Mouse (Mus musculus): ENCODE results near the gene Slc37a3. TPM values are rescaled to one million over a fixed set of nuclear protein-coding genes. Genes with fewer than 3 reads are reported as not detected.

Gene Slc37a3
- polyA plus RNA-seq, 1 experiment, result 13.2 TPM

DNA sequence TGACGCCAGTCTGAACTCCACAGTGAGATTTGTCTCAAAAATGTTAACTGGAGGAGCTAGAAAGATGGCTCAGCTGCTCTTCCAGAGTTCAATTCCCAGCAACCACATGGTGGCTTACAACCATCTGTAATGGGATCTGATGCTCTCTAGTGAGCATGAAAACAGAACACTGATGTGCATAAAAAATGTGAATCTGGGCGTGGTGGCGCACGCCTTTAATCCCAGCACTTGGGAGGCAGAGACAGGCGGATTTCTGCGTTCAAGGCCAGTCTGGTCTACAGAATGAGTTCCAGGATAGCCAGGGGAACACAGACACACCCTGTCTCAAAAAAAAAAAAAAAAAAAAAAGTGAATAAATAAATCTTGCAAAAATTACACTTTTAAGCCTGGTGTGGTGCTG lies 19.6 kb upstream of the Slc37a3 start:
- H3K27ac ChIP-seq (ENCODE audit: insufficient read depth, low read depth, low read length), result no peak overlapping the region
- H3K36me3 ChIP-seq (ENCODE audit: control insufficient read depth, insufficient read depth, low read length), result peaks cover 51% of the 10 kb centered on the region
- no peaks in the 10 kb centered on the region for H3K4me1 ChIP-seq (ENCODE audit: control insufficient read depth, insufficient read depth, insufficient read length, low read length)
- TF ChIP-seq CTCF (IDR thresholded peaks at IDR 0.05; ENCODE audit: extremely low read depth, insufficient read length, insufficient replicate concordance, low read depth, low read length) (no peak), POLR2A (IDR thresholded peaks at IDR 0.05; ENCODE audit: low read depth, low read length) (no peak)
- WGBS, result 97% methylated on average over 6 of the region's 6 CpGs
- no peaks in the 10 kb centered on the region for H3K27me3 ChIP-seq (ENCODE audit: control insufficient read depth, insufficient read depth, low read length)
- no peak overlapping the region for H3K4me3 ChIP-seq (ENCODE audit: low read depth, low read length)

DNA sequence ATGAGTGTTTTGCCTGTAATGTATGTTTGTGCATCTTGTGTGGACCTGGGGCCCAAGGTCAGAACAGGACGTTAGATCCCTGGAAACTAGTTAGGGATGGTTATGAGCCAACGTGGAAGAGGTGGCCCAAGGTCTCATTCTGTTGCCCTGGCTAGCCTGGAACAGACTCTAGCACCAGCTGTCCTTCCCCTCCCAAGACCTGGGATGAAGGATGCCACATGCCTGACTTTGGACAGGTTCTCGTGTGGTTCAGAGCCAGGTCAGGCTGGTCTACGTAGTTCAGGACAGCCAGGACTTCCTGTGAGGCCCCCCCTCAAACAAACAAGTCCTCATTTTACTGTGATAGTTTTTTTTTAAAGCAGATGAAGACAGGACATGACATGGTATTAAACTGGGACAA lies 18.4 kb upstream of the Slc37a3 start:
- Histone ChIP-seq H3K27ac (ENCODE audit: insufficient read depth, low read depth, low read length) (no peak overlapping the region), H3K4me3 (ENCODE audit: low read depth, low read length) (no peak overlapping the region), H3K4me1 (ENCODE audit: control insufficient read depth, insufficient read depth, insufficient read length, low read length) (no peaks in the 10 kb centered on the region), H3K27me3 (ENCODE audit: control insufficient read depth, insufficient read depth, low read length) (no peaks in the 10 kb centered on the region), H3K36me3 (ENCODE audit: control insufficient read depth, insufficient read depth, low read length) (peaks cover 44% of the 10 kb centered on the region)
- 77% methylated on average over 4 of the region's 4 CpGs for WGBS
- TF ChIP-seq POLR2A (IDR thresholded peaks at IDR 0.05; ENCODE audit: low read depth, low read length), result no peak
- no peak for TF ChIP-seq CTCF (IDR thresholded peaks at IDR 0.05; ENCODE audit: extremely low read depth, insufficient read length, insufficient replicate concordance, low read depth, low read length)

DNA sequence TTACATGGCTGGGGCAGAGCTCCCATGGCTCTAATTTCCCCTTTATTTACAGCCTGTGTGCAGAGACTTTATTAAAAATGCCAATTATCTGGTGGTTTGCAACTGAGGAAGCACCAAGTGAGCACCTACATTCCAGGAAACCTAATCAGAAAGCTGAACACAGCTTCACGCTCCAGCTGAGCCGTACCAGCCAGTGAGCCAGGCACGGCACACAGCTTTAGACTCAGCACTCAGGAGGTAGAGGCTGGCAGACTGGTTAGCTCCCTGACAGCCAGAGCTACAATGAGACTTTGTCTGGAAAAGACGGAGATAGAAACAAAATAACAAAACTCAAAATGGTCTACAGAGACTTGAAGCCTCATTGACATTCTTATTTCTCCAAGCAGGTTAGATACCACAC lies 18.0 kb upstream of the Slc37a3 start:
- H3K4me3 ChIP-seq (ENCODE audit: low read depth, low read length), result no peak overlapping the region
- H3K4me1 ChIP-seq (ENCODE audit: control insufficient read depth, insufficient read depth, insufficient read length, low read length), result no peaks in the 10 kb centered on the region
- WGBS, result 97% methylated on average over 4 of the region's 4 CpGs
- H3K27me3 ChIP-seq (ENCODE audit: control insufficient read depth, insufficient read depth, low read length), result no peaks in the 10 kb centered on the region
- no peak overlapping the region for H3K27ac ChIP-seq (ENCODE audit: insufficient read depth, low read depth, low read length)
- no peak for TF ChIP-seq CTCF (IDR thresholded peaks at IDR 0.05; ENCODE audit: extremely low read depth, insufficient read length, insufficient replicate concordance, low read depth, low read length)
- no peak for TF ChIP-seq POLR2A (IDR thresholded peaks at IDR 0.05; ENCODE audit: low read depth, low read length)
- peaks cover 43% of the 10 kb centered on the region for H3K36me3 ChIP-seq (ENCODE audit: control insufficient read depth, insufficient read depth, low read length)

DNA sequence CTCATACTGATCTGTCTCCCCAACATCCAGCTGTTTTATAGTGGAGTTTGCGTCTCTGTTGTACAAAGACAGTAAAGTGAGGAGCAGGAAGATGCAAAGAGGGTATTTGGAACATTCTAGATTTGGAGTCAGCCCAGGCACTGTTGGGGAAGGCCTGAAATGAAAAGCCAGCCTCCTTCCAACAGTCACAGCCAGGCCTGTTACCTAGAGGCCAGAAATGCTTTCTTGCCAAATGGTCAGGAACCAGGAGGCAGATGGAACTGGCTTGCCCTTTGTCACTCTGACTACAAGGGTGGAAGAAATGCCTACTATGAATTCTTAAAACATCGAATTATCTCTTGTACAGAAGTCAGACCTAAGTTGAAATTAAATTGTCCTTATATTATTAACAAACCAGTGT lies 12.5 kb upstream of the Slc37a3 start:
- Histone ChIP-seq H3K27me3 (ENCODE audit: control insufficient read depth, insufficient read depth, low read length) (no peaks in the 10 kb centered on the region), H3K27ac (ENCODE audit: insufficient read depth, low read depth, low read length) (no peak overlapping the region), H3K4me3 (ENCODE audit: low read depth, low read length) (no peak overlapping the region), H3K36me3 (ENCODE audit: control insufficient read depth, insufficient read depth, low read length) (peaks cover 30% of the 10 kb centered on the region), H3K4me1 (ENCODE audit: control insufficient read depth, insufficient read depth, insufficient read length, low read length) (peaks cover 7% of the 10 kb centered on the region; the same call in 1 of the 2 replicates)
- WGBS, result 93% methylated on average over 2 of the region's 2 CpGs
- TF ChIP-seq CTCF (IDR thresholded peaks at IDR 0.05; ENCODE audit: extremely low read depth, insufficient read length, insufficient replicate concordance, low read depth, low read length), result no peak
- TF ChIP-seq POLR2A (IDR thresholded peaks at IDR 0.05; ENCODE audit: low read depth, low read length), result no peak

DNA sequence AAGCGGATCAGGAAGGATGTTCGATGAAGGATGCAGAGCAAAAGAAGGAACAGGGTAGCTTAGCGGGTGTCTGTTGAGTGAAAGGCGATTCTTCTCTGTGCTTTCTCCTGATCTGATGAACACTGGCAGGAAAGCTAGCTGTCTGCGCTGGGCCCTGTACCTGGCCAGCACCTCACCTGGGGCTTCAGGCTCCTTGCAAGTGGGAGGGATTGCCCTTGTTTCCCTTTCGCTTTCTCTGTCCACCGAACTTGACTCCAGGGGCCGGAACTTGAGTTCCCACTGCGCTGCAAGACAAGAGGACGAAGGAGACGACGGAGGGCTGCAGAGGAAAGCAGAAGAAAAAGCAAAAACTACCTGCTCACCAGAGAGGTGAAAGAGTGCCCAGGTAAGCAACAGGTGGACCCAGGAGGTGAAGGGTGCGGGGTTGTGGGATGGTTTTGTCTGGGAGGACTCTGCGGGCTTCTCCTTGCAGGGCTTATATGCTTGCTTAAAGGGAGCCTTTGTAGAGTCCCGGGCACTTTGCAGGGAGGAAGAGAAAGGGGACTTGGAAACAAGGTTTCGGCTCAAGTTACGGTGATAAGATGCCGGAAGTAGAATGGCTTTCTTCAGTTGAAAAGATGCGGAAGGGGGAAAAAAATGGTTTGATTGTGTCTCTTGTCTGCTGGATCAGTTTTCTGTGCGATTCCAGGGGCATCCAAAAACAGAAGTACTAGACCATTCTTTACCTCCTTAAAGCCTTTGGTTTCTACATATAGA lies 3.8 kb upstream of the Slc37a3 start, which contains the start of gene Rab19:
TSS of gene Rab19 (plus strand) at position 51 of the 756 bp plus-strand sequence.
- peak; percentile 53; the same call in 1 of the 2 replicates for TF ChIP-seq POLR2A (IDR thresholded peaks at IDR 0.05; ENCODE audit: low read depth, low read length)
- TF ChIP-seq CTCF (IDR thresholded peaks at IDR 0.05; ENCODE audit: extremely low read depth, insufficient read length, insufficient replicate concordance, low read depth, low read length), result no peak
- 2% methylated on average over 20 of the region's 20 CpGs for WGBS

DNA sequence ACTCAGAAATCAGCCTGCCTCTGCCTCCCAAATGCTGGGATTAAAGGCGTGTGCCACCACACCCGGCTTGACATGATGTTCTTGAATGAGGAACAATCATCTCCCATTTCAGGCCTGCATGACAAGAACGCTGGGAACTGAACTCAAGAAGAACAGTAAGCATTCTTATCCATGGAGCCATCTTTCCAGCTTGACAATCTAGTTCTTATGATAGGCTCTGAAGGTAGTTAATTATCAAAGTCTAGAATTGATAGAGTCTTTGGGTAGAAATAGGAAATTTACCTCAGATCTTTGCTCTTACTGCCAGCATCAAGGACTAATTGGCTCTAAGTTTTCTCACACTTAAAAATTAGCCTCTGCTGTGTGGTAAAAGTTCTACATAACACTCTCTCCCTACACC lies 2.8 kb upstream of the Slc37a3 start:
- 80% methylated on average over 3 of the region's 3 CpGs for WGBS
- Histone ChIP-seq H3K36me3 (ENCODE audit: control insufficient read depth, insufficient read depth, low read length) (peaks cover 7% of the 10 kb centered on the region; the same call in 1 of the 2 replicates), H3K4me1 (ENCODE audit: control insufficient read depth, insufficient read depth, insufficient read length, low read length) (peaks cover 5% of the 10 kb centered on the region), H3K27me3 (ENCODE audit: control insufficient read depth, insufficient read depth, low read length) (no peaks in the 10 kb centered on the region), H3K4me3 (ENCODE audit: low read depth, low read length) (no peak overlapping the region), H3K27ac (ENCODE audit: insufficient read depth, low read depth, low read length) (peak overlapping the region; percentile 37; the same call in 1 of the 2 replicates)
- TF ChIP-seq POLR2A (IDR thresholded peaks at IDR 0.05; ENCODE audit: low read depth, low read length) (no peak), CTCF (IDR thresholded peaks at IDR 0.05; ENCODE audit: extremely low read depth, insufficient read length, insufficient replicate concordance, low read depth, low read length) (no peak)

More for the DNA sequence above, 3.8 kb upstream of the Slc37a3 start, which contains the start of gene Rab19:
- H3K27me3 ChIP-seq (ENCODE audit: control insufficient read depth, insufficient read depth, low read length), result no peaks in the 10 kb centered on the region
- peaks cover 2% of the 10 kb centered on the region; the same call in 1 of the 2 replicates for H3K4me1 ChIP-seq (ENCODE audit: control insufficient read depth, insufficient read depth, insufficient read length, low read length)
- peak within 1 kb of the TSS; percentile 80 for H3K27ac ChIP-seq (ENCODE audit: insufficient read depth, low read depth, low read length)
- H3K36me3 ChIP-seq (ENCODE audit: control insufficient read depth, insufficient read depth, low read length), result peaks cover 9% of the 10 kb centered on the region; the same call in 1 of the 2 replicates
- peak within 1 kb of the TSS; percentile 78 for H3K4me3 ChIP-seq (ENCODE audit: low read depth, low read length)

DNA sequence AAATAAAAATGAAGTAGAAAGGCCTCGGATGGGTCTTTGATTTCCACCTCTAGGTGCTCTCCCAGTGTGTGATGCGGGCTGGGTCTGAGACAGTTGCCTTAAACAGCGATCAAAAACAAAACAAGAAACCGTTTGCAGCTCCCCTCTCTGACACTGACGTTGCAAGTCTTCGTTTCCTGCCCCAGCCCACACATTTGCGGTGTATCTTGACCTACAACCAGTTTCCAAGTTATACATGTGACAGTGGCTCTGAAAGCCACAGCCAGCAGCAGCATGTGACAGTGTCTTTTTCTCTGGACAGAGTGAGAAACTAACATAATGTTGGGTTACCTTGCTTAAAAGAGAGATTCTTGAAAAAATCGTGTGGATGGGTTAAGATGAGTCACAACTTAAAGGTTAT lies 2.3 kb upstream of the Slc37a3 start:
- Histone ChIP-seq H3K4me3 (ENCODE audit: low read depth, low read length) (no peak overlapping the region), H3K27me3 (ENCODE audit: control insufficient read depth, insufficient read depth, low read length) (no peaks in the 10 kb centered on the region), H3K36me3 (ENCODE audit: control insufficient read depth, insufficient read depth, low read length) (peaks cover 6% of the 10 kb centered on the region; the same call in 1 of the 2 replicates), H3K4me1 (ENCODE audit: control insufficient read depth, insufficient read depth, insufficient read length, low read length) (peaks cover 5% of the 10 kb centered on the region), H3K27ac (ENCODE audit: insufficient read depth, low read depth, low read length) (peak overlapping the region; percentile 84)
- TF ChIP-seq POLR2A (IDR thresholded peaks at IDR 0.05; ENCODE audit: low read depth, low read length) (no peak), CTCF (IDR thresholded peaks at IDR 0.05; ENCODE audit: extremely low read depth, insufficient read length, insufficient replicate concordance, low read depth, low read length) (no peak)
- 77% methylated on average over 8 of the region's 8 CpGs for WGBS
